Mouse (Mus musculus) neural tube, embryonic 13.5 days (tissue): Measurements from ENCODE around the gene Cacnb3. TPM values are rescaled to one million over a fixed set of nuclear protein-coding genes. Genes with fewer than 3 reads are reported as not detected.

Experiments
- ATAC-seq: fragments of 200-750 bp; cut with Nextera tagmentation; 2 replicates; pipeline ENCODE4 v1.8.0; 2017; ENCODE audit warnings: low read depth, mild to moderate bottlenecking, moderate TSS enrichment, moderate library complexity
- H3K27ac ChIP-seq: fragments of 300-500 bp; sonication (generic); replicated peaks from 2 replicates; pipeline ENCODE4 v1.5.1; 2015; ENCODE audit warnings: moderate library complexity, mild to moderate bottlenecking, inconsistent platforms
- H3K27me3 ChIP-seq: fragments of 300-500 bp; sonication (generic); 2 replicates; pipeline ENCODE4 v1.6.1; 2015; ENCODE audit warnings: mild to moderate bottlenecking, inconsistent platforms
- H3K36me3 ChIP-seq: fragments of 300-500 bp; sonication (generic); 2 replicates; pipeline ENCODE4 v1.6.1; 2015; ENCODE audit warnings: mild to moderate bottlenecking, inconsistent platforms
- H3K4me1 ChIP-seq: fragments of 300-500 bp; sonication (generic); replicated peaks from 2 replicates; pipeline ENCODE4 v1.6.1; 2015; ENCODE audit warnings: inconsistent platforms
- H3K4me2 ChIP-seq: fragments of 300-500 bp; sonication (generic); 2 replicates; pipeline ENCODE4 v1.6.1; 2015; ENCODE audit warnings: inconsistent platforms, mild to moderate bottlenecking, moderate library complexity
- H3K4me3 ChIP-seq: fragments of 300-500 bp; sonication (generic); 2 replicates; pipeline ENCODE4 v1.5.1; 2015; ENCODE audit warnings: mild to moderate bottlenecking, inconsistent platforms
- H3K9ac ChIP-seq: fragments of 300-500 bp; sonication (generic); 2 replicates; pipeline ENCODE4 v1.6.1; 2015; ENCODE audit warnings: moderate library complexity, mild to moderate bottlenecking, inconsistent platforms
- H3K9me3 ChIP-seq: fragments of 300-500 bp; sonication (generic); 2 replicates; pipeline ENCODE4 v1.6.1; 2016; ENCODE audit warnings: inconsistent platforms
- WGBS: fragments of 180-500 bp; shearing (Covaris S2); methylation state at CpG from one replicate; pipeline ENCODE4 v1.1.7; 2015; 5-methylcytosine and 5-hydroxymethylcytosine counted together
- polyA plus RNA-seq: library from polyadenylated mRNA; unstranded; fragments of >200 nt; fragmentation: Nextera tagmentation; extraction: Ambion mirVana; gene quantifications from 2 replicates; pipeline ENCODE4 v1.2.1, GENCODE M21; 2015

Cacnb3 gene
- polyA plus RNA-seq, 1 experiment from 2014 or later: 137 TPM

DNA sequence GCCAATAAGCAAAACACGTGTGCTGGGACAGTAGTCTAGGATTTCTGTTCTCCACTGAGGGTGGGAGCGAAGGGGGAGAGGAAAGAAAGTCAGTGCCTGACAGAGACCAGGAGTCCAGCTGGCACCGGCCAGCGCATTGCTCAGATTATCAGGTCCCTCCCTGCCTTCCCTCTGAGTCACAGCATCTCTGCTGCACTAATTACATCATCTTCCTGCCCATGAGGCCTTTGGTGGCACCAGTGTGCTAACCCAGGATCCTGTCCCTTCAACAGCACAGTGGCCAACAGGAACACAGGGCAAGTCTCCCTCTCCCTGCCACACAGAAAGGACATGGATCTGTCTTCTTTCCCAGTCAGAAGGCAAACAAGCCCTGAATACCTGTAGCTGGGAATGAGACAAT lies 42.0 kb downstream of the Cacnb3 start:
- Histone ChIP-seq H3K27me3 (no peaks in the 10 kb centered on the region; the same call in 1 of the 2 replicates), H3K36me3 (0 out of 2 replicates have a peak, but pooled peaks cover 13% of the 10 kb centered on the region), H3K4me2 (no peak overlapping the region), H3K4me3 (no peak overlapping the region), H3K4me1 (peaks cover 45% of the 10 kb centered on the region), H3K27ac (no peak overlapping the region), H3K9ac (no peak overlapping the region), H3K9me3 (no peaks in the 10 kb centered on the region)
- WGBS: 82% methylated on average over 4 of the region's 4 CpGs
- no peak for ATAC-seq

DNA sequence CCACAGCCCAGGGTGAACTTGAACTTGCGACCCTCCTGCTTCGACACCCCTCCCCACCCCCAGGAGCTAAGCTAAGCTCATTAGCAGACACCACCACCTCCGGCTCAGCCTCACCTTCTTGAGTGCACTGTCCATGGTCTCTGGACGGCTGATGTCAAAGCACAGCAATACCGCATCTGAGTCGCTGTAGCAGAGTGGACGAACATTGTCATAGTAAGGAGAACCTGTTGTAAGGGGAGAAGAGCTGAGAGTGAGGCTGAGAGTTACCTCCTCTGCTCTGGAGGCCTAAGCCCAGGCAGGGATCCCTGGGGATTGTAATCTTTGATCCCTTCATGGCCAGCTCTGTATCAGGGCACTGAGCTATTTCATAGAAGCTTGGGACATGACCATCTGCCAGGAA lies 43.1 kb downstream of the Cacnb3 start:
- no peak for ATAC-seq
- H3K27me3 ChIP-seq: peaks cover under 1% of the 10 kb centered on the region; the same call in 1 of the 2 replicates
- no peaks in the 10 kb centered on the region for H3K9me3 ChIP-seq
- WGBS: 80% methylated on average over 7 of the region's 7 CpGs
- peak overlapping the region; percentile 98 for H3K4me2 ChIP-seq
- 0 out of 2 replicates have a peak, but pooled peaks cover 13% of the 10 kb centered on the region for H3K36me3 ChIP-seq
- H3K4me1 ChIP-seq: peaks cover 49% of the 10 kb centered on the region
- H3K27ac ChIP-seq: peak overlapping the region; percentile 78
- no peak overlapping the region for H3K4me3 ChIP-seq
- H3K9ac ChIP-seq: peak overlapping the region; percentile 74; the same call in 1 of the 2 replicates

DNA sequence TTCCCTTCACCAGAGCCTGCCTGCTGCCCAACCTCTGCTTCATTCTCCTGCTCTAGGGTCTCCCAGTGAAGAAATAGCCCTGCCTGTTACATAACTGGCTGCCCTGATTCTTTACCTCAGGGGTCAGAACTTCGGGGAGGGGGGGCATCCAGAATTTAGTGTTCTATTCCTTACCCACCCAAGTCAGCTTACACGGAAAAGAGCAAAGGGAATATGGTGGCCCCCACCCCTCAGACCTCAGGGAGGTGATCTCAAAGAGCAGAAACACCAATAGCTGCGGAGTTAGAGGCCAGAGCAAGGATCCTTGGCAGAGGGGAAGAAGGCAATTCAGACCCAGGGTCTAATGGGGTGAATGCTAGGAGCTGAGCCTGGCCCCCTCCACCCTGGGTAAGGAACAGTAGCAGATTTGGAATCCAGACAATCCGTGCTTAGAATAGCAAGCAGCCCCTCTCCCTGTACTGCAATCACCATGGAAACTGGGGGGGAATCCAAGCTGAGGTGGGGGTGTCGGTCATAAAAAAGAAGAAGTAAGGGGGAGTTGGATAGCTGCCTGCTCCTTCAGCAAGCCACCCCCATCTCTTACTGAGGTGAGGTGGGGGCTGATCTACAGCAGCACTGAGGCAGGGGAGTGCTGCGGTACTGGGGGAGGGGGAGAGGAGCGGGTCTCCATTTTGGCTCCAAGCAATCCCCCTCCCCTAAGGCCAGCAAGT lies 43.8 kb downstream of the Cacnb3 start:
- peak overlapping the region; percentile 78 for H3K27ac ChIP-seq
- H3K4me1 ChIP-seq: peaks cover 49% of the 10 kb centered on the region
- 0 out of 2 replicates have a peak, but pooled peaks cover 10% of the 10 kb centered on the region for H3K36me3 ChIP-seq
- no peaks in the 10 kb centered on the region for H3K9me3 ChIP-seq
- peak; percentile 66 for ATAC-seq
- H3K4me2 ChIP-seq: peak overlapping the region; percentile 98
- H3K27me3 ChIP-seq: peaks cover 5% of the 10 kb centered on the region; the same call in 1 of the 2 replicates
- H3K9ac ChIP-seq: peak overlapping the region; percentile 74
- WGBS: 7% methylated on average over 7 of the region's 7 CpGs
- H3K4me3 ChIP-seq: peak overlapping the region; percentile 53

DNA sequence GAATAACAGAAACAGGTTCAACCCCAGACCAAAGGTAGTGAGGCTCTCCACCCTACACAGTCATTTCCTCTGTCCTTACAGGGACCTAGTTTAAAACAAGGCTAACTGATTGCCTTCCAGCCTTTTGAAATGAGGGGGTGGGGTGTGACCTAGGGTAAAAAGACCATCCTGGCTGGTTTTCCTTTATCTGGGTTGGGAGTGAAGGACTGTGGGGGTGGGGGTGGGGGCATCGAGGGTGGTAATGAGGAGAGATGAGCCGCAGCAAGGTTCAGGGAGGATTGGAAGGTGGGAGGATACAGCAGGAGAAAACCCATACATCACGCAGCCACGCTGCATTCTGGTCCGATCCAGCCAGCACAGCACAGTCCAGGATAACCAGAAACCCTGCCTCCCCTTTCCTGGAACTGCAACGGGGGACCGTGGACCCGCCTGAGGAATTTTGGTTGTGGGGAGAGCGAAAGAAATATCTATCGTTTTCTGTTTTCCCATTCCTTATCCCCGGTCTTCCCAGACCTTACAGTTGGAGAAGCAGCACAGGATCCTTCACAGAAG lies 44.4 kb downstream of the Cacnb3 start:
- Histone ChIP-seq H3K27ac (peak overlapping the region; percentile 78), H3K36me3 (0 out of 2 replicates have a peak, but pooled peaks cover 6% of the 10 kb centered on the region), H3K4me3 (peak overlapping the region; percentile 53), H3K9me3 (no peaks in the 10 kb centered on the region), H3K27me3 (peaks cover 5% of the 10 kb centered on the region; the same call in 1 of the 2 replicates), H3K9ac (peak overlapping the region; percentile 74), H3K4me2 (peak overlapping the region; percentile 98), H3K4me1 (peaks cover 49% of the 10 kb centered on the region)
- WGBS: 10% methylated on average over 11 of the region's 11 CpGs
- ATAC-seq: peak; percentile 25; the same call in 1 of the 2 replicates

GRCm38 (mm10) chr15:98675634-98676250 lies 45.1 kb downstream of the Cacnb3 start:
- peak overlapping the region; percentile 78 for H3K27ac ChIP-seq
- H3K4me2 ChIP-seq: peak overlapping the region; percentile 98
- ATAC-seq: no peak
- peaks cover 5% of the 10 kb centered on the region; the same call in 1 of the 2 replicates for H3K27me3 ChIP-seq
- H3K9me3 ChIP-seq: no peaks in the 10 kb centered on the region
- WGBS: 4% methylated on average over 14 of the region's 14 CpGs
- peak overlapping the region; percentile 53 for H3K4me3 ChIP-seq
- H3K36me3 ChIP-seq: no peaks in the 10 kb centered on the region
- peaks cover 49% of the 10 kb centered on the region for H3K4me1 ChIP-seq
- H3K9ac ChIP-seq: peak overlapping the region; percentile 74

DNA sequence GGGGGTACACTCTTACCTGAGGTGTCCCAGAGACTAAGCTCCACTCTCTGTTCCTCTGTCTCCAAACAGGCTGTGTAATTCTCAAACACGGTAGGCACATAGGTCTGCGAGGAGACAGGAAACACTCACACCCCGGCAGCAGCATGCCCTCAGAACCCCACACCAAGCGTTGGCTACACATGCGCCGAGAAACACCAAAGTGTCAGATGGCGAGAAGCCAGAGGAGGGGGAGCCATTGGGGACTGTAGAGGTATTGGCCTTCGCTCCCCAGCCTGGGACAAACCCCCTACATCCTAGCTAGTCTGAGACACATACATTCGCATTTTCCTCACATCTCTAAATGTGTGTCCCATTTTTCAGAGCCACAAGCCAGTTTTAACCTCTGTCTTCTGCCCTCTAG lies 45.8 kb downstream of the Cacnb3 start:
- peak overlapping the region; percentile 98 for H3K4me2 ChIP-seq
- H3K9me3 ChIP-seq: no peaks in the 10 kb centered on the region
- no peak overlapping the region for H3K27ac ChIP-seq
- H3K27me3 ChIP-seq: peaks cover 5% of the 10 kb centered on the region; the same call in 1 of the 2 replicates
- no peaks in the 10 kb centered on the region for H3K36me3 ChIP-seq
- ATAC-seq: 0 out of 2 replicates have a peak, but pooled peaks have one; percentile 17
- WGBS: 2% methylated on average over 9 of the region's 9 CpGs
- H3K4me3 ChIP-seq: peak overlapping the region; percentile 53
- H3K9ac ChIP-seq: peak overlapping the region; percentile 74
- H3K4me1 ChIP-seq: peaks cover 49% of the 10 kb centered on the region

GRCm38 (mm10) chr15:98676940-98677728 lies 46.5 kb downstream of the Cacnb3 start, which contains the start of gene Rnd1:
Rnd1 (minus strand) TSS chr15:98677461.
- ATAC-seq: peak; percentile 94
- no peaks in the 10 kb centered on the region for H3K9me3 ChIP-seq
- H3K4me2 ChIP-seq: peak within 1 kb of the TSS; percentile 98
- peak within 1 kb of the TSS; percentile 74 for H3K9ac ChIP-seq
- no peak within 1 kb of the TSS; the same call in 1 of the 2 replicates for H3K27ac ChIP-seq
- peaks cover 49% of the 10 kb centered on the region for H3K4me1 ChIP-seq
- under 1% methylated on average over 37 of the region's 37 CpGs for WGBS
- H3K27me3 ChIP-seq: peaks cover 5% of the 10 kb centered on the region; the same call in 1 of the 2 replicates
- no peaks in the 10 kb centered on the region for H3K36me3 ChIP-seq
- peak within 1 kb of the TSS; percentile 53 for H3K4me3 ChIP-seq

GRCm38 (mm10) chr15:98677977-98678376 lies 47.3 kb downstream of the Cacnb3 start:
- 71% methylated on average over 7 of the region's 7 CpGs for WGBS
- no peak for ATAC-seq
- no peak overlapping the region for H3K27ac ChIP-seq
- no peaks in the 10 kb centered on the region for H3K36me3 ChIP-seq
- peak overlapping the region; percentile 98; the same call in 1 of the 2 replicates for H3K4me2 ChIP-seq
- no peaks in the 10 kb centered on the region for H3K9me3 ChIP-seq
- peaks cover 5% of the 10 kb centered on the region; the same call in 1 of the 2 replicates for H3K27me3 ChIP-seq
- H3K4me3 ChIP-seq: no peak overlapping the region
- no peak overlapping the region for H3K9ac ChIP-seq
- peaks cover 44% of the 10 kb centered on the region for H3K4me1 ChIP-seq

GRCm38 (mm10) chr15:98680660-98681059 lies 50.0 kb downstream of the Cacnb3 start:
- H3K4me1 ChIP-seq: peaks cover 21% of the 10 kb centered on the region
- no peak overlapping the region for H3K4me2 ChIP-seq
- ATAC-seq: no peak
- H3K27me3 ChIP-seq: peaks cover 5% of the 10 kb centered on the region; the same call in 1 of the 2 replicates
- no peak overlapping the region for H3K9ac ChIP-seq
- no peaks in the 10 kb centered on the region for H3K9me3 ChIP-seq
- H3K4me3 ChIP-seq: no peak overlapping the region
- no peaks in the 10 kb centered on the region for H3K36me3 ChIP-seq
- H3K27ac ChIP-seq: no peak overlapping the region
- 88% methylated on average over 8 of the region's 8 CpGs for WGBS

GRCm38 (mm10) chr15:98681633-98682032 lies 51.0 kb downstream of the Cacnb3 start:
- H3K9ac ChIP-seq: no peak overlapping the region
- no peak overlapping the region for H3K4me2 ChIP-seq
- H3K36me3 ChIP-seq: no peaks in the 10 kb centered on the region
- peaks cover 11% of the 10 kb centered on the region for H3K4me1 ChIP-seq
- WGBS: 89% methylated on average over 7 of the region's 7 CpGs
- no peak overlapping the region for H3K27ac ChIP-seq
- peaks cover 5% of the 10 kb centered on the region; the same call in 1 of the 2 replicates for H3K27me3 ChIP-seq
- no peaks in the 10 kb centered on the region for H3K9me3 ChIP-seq
- ATAC-seq: no peak
- H3K4me3 ChIP-seq: no peak overlapping the region

DNA sequence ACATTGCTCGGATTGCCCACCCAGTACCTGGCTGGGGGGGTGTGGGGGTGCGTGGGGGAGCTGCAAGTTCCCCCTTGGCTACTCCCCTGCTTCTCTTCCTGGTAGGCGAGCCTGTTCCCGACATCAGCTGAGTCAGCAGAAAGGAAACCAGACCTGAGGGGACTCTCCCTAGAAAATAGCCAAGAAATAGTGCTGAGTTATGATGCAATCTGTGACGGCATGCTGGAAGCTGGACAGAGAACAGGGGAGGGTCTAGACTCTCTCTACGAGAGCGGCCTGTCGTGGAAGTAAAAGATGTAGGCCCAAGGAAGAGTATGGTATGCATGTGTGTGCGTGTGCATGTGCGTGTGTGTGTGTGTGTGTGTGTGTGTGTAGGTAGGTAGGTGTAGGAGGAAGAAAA lies 52.5 kb downstream of the Cacnb3 start:
- Histone ChIP-seq H3K27ac (no peak overlapping the region), H3K9me3 (no peaks in the 10 kb centered on the region), H3K36me3 (no peaks in the 10 kb centered on the region), H3K4me1 (no peaks in the 10 kb centered on the region), H3K4me3 (no peak overlapping the region), H3K4me2 (no peak overlapping the region), H3K9ac (no peak overlapping the region), H3K27me3 (peaks cover 5% of the 10 kb centered on the region; the same call in 1 of the 2 replicates)
- 73% methylated on average over 10 of the region's 10 CpGs for WGBS
- ATAC-seq: no peak
